23 mouse cellular contexts compared by ENCODE assay signal in the genomic region with DNA sequence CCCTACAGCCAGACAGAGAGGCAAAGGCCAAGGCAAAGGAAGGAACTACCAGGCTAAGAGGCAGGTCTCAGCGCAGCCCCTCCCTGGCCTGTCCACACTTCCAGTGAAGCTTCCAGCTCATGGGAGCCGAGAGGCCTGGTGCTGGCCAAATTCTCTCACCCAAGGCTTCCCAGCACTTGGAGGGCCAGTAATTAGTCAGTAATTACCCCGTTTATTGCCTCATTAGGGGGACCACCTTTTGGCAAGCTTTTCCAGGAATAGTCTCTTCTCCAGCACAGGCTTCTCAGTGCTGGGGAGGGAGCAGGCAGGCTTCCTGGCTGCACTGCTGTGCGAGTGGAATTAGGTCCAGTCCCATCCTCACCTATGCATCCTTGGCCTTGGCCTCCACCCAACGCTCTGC.
DNase-seq lines count a peak whose midpoint lies in the region; ATAC-seq and TF ChIP-seq lines count a peak whose summit lies in the region.
"Had no signal": no experiment of that assay in that cellular context is flagged by ENCODE, and none has a peak within 500 bp of the region (broad histone marks: within the 10 kb centered on the region; RNA-seq: fewer than 3 reads in every experiment).

No protein-coding gene starts in this region.

- H3K9ac ChIP-seq in forebrain, embryonic 14.5 days (ENCODE audit: low read length): no peak overlapping the region
- H3K9ac ChIP-seq in forebrain, embryonic 11.5 days (ENCODE audit: low read length): no peak overlapping the region
- H3K9ac ChIP-seq: forebrain, embryonic 12.5 days; intestine, embryonic 15.5 days had no signal

- H3K27ac ChIP-seq in forebrain, embryonic 14.5 days (ENCODE audit: low read depth, low read length): no peak overlapping the region
- H3K27ac ChIP-seq in forebrain, embryonic 10.5 days: no peak overlapping the region; the same call in 1 of the 2 replicates
- H3K27ac ChIP-seq in layer of hippocampus, adult 2 months: peak overlapping the region; percentile 86
- no peak overlapping the region for H3K27ac ChIP-seq in forebrain, embryonic 11.5 days (ENCODE audit: low read depth, low read length)
- H3K27ac ChIP-seq: forebrain, embryonic 12.5 days; gastrocnemius, adult 2 months; intestine, embryonic 15.5 days had no signal

- H3K4me2 ChIP-seq in forebrain, embryonic 14.5 days (ENCODE audit: low read length): no peak overlapping the region
- no peak overlapping the region for H3K4me2 ChIP-seq in forebrain, embryonic 11.5 days (ENCODE audit: low read depth, low read length, severe bottlenecking)
- H3K4me2 ChIP-seq: forebrain, embryonic 12.5 days; heart, embryonic 11.5 days; intestine, embryonic 15.5 days had no signal

- H3K4me3 ChIP-seq in forebrain, embryonic 14.5 days (ENCODE audit: low read depth, low read length): no peak overlapping the region
- H3K4me3 ChIP-seq in forebrain, embryonic 10.5 days: no peak overlapping the region
- H3K4me3 ChIP-seq in layer of hippocampus, adult 2 months: no peak overlapping the region
- no peak overlapping the region for H3K4me3 ChIP-seq in forebrain, embryonic 11.5 days (ENCODE audit: low read depth, low read length)
- H3K4me3 ChIP-seq: forebrain, embryonic 12.5 days; gastrocnemius, adult 2 months; intestine, embryonic 15.5 days had no signal

- no peaks in the 10 kb centered on the region for H3K9me3 ChIP-seq in forebrain, embryonic 14.5 days (replicated peaks; ENCODE audit: control insufficient read depth, low read length)
- H3K9me3 ChIP-seq in forebrain, embryonic 10.5 days: no peaks in the 10 kb centered on the region
- H3K9me3 ChIP-seq in forebrain, embryonic 11.5 days (ENCODE audit: control insufficient read depth, low read length): no peaks in the 10 kb centered on the region
- H3K9me3 ChIP-seq: forebrain, embryonic 12.5 days; intestine, embryonic 15.5 days had no signal

- H3K27me3 ChIP-seq in forebrain, embryonic 14.5 days (replicated peaks; ENCODE audit: control insufficient read depth, insufficient read depth, low read length): peaks cover 24% of the 10 kb centered on the region
- peaks cover 98% of the 10 kb centered on the region for H3K27me3 ChIP-seq in forebrain, embryonic 10.5 days (ENCODE audit: poor library complexity, severe bottlenecking)
- peaks cover 42% of the 10 kb centered on the region for H3K27me3 ChIP-seq in forebrain, embryonic 11.5 days (ENCODE audit: control insufficient read depth, insufficient read depth, low read length)
- H3K27me3 ChIP-seq: intestine, embryonic 15.5 days had no signal

- 43% methylated on average over 5 of the region's 5 CpGs for WGBS in forebrain, embryonic 14.5 days
- 72% methylated on average over 5 of the region's 5 CpGs for WGBS in forebrain, embryonic 10.5 days
- 51% methylated on average over 5 of the region's 5 CpGs for WGBS in forebrain, embryonic 11.5 days

- peaks cover 36% of the 10 kb centered on the region for H3K4me1 ChIP-seq in forebrain, embryonic 14.5 days (ENCODE audit: control insufficient read depth, insufficient read depth, low read length)
- H3K4me1 ChIP-seq in forebrain, embryonic 10.5 days: peaks cover 45% of the 10 kb centered on the region
- peaks cover 13% of the 10 kb centered on the region for H3K4me1 ChIP-seq in forebrain, embryonic 11.5 days (replicated peaks; ENCODE audit: control insufficient read depth, insufficient read depth, low read length)
- H3K4me1 ChIP-seq: intestine, embryonic 15.5 days had no signal

- no peaks in the 10 kb centered on the region for H3K36me3 ChIP-seq in forebrain, embryonic 14.5 days (ENCODE audit: control insufficient read depth, insufficient read depth, low read length)
- no peaks in the 10 kb centered on the region for H3K36me3 ChIP-seq in forebrain, embryonic 10.5 days (replicated peaks)
- no peaks in the 10 kb centered on the region for H3K36me3 ChIP-seq in forebrain, embryonic 11.5 days (ENCODE audit: control insufficient read depth, insufficient read depth, low read length)
- H3K36me3 ChIP-seq: forebrain, embryonic 12.5 days; intestine, embryonic 15.5 days had no signal

- ATAC-seq in forebrain, embryonic 14.5 days: 0 out of 2 replicates have a peak, but pooled peaks have one; percentile 20
- ATAC-seq in forebrain, embryonic 11.5 days (replicated peaks; ENCODE audit: low FRiP score): no peak
- ATAC-seq: forebrain, embryonic 16.5 days; hindbrain, embryonic 16.5 days; intestine, embryonic 15.5 days; Patski had no signal

- DNase-seq in forebrain, embryonic 14.5 days (ENCODE audit: low spot score): peak; percentile 78
- no peak for DNase-seq in forebrain, embryonic 10.5 days (ENCODE audit: extremely low spot score, low spot score)
- no peak for DNase-seq in layer of hippocampus, adult 2 months (ENCODE audit: low spot score in 2 of 2)
- DNase-seq in layer of hippocampus, postnatal 14 days (ENCODE audit: low spot score in 2 of 2): no peak
- DNase-seq in retina, postnatal 1 day: peak; percentile 81
- DNase-seq in retina, embryonic 14.5 days (ENCODE audit: low spot score): no peak
- no peak for DNase-seq in kidney, adult 8-10 months
- no peak for DNase-seq in forebrain, embryonic 11.5 days (ENCODE audit: low spot score)
- DNase-seq: adrenal gland, postnatal 10 days; adrenal gland, postnatal 36 days; cerebellum, adult 11-12 months; cerebellum, adult 8-10 months; cerebellum, postnatal 36 days; embryo, embryonic 11 days; gastrocnemius, adult 2 months; gastrocnemius, postnatal 14 days; heart, adult 11 months had no signal

- TF ChIP-seq CTCF in layer of hippocampus, adult 2 months (conservative IDR thresholded peaks at IDR 0.05): no peak

Comparison
In these comparisons a context has a peak if more than half of its experiments do, and no peak if none do; other contexts are left out.
1. DNase-seq: peak in forebrain, embryonic 14.5 days (single experiment) and retina, postnatal 1 day (single experiment); none in forebrain, embryonic 10.5 days (single experiment), layer of hippocampus, adult 2 months (0 of 2), layer of hippocampus, postnatal 14 days (0 of 2), retina, embryonic 14.5 days (single experiment), kidney, adult 8-10 months (0 of 2) and forebrain, embryonic 11.5 days (single experiment).